In the genomic region with DNA sequence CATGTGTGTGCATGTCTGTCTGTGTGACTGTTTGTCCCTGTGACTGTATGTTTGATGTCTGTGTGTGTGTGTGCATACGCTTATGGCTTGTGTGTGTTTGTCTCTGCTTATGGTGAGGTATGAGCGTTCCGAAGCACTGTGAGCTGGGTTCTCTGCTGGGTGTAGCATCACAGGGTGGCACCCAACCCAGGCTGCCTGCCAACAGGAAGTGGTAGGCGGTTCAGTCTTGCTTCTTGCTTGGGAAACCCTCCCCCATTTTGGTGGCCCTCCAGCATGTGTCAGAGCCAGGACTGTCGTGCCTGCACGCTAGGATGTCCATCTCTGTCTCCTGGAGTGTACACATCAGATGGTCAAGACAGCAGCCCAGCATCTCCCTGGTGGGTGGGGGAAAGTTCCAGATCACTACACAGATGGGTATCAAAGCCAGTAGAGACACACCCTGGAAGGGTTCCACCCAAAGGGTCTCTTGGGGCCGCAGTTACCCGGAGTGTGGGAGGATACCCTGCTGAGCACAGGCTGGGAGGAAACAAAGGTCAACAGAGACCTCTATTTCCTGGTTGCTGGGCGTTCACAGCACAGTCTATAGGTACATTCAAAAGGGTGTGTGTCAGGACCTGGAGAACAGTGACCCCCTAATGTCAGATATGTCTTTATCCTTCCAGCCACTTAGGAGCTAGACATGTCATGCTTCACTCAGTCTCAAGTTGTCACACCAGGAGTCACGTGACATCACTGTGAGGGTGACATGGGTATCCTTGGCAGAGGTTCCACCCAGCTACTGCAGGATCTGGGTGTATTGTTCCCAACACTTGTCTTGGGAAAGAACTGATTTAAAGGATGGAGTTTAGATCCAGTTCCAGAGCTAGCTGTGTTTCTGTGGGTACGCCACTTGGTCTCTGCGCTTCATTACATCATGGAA, we compare ENCODE assay signal across 8 mouse cellular contexts. TPM values are rescaled to one million over a fixed set of nuclear protein-coding genes. Genes with fewer than 3 reads are reported as not detected.
A peak's percentile ranks its signal among the peaks of the same experiment; 100 is the strongest.
DNase-seq lines count a peak whose midpoint lies in the region; ATAC-seq and TF ChIP-seq lines count a peak whose summit lies in the region.

No protein-coding gene starts in this region.

- no peak overlapping the region for H3K4me2 ChIP-seq in kidney, embryonic 15.5 days

- peak in 1 of 2 experiments; percentile 43; a peak in 2 of 4 replicates for TF ChIP-seq POLR2A in MEL (IDR thresholded peaks at IDR 0.05; ENCODE audit: control insufficient read depth in 1 of 2, insufficient read depth in 1 of 2, low read depth in 1 of 2, low read length in 2 of 2, poor library complexity in 1 of 2)

- peaks cover 30% of the 10 kb centered on the region for H3K4me1 ChIP-seq in kidney, embryonic 15.5 days
- peaks cover 18 to 50% of the 10 kb centered on the region in 2 experiments for H3K4me1 ChIP-seq in MEL (ENCODE audit: control insufficient read depth in 1 of 2, insufficient read depth in 2 of 2, low read length in 2 of 2)

- H3K36me3 ChIP-seq in kidney, embryonic 15.5 days = peaks cover 32% of the 10 kb centered on the region
- peaks cover 0 to 28% of the 10 kb centered on the region in 2 experiments; a peak in 2 of 4 replicates for H3K36me3 ChIP-seq in MEL (ENCODE audit: control insufficient read depth in 1 of 2, insufficient read depth in 2 of 2, low read length in 2 of 2)

- TF ChIP-seq RAD21 in MEL (IDR thresholded peaks at IDR 0.05; ENCODE audit: low read depth, low read length) = no peak

- TF ChIP-seq EP300 in MEL (IDR thresholded peaks at IDR 0.05; ENCODE audit: low read depth in 1 of 2, low read length in 2 of 2) = peak; percentile 46 to 48; a peak in 2 of 4 replicates

- no peaks in the 10 kb centered on the region for H3K9me3 ChIP-seq in kidney, embryonic 15.5 days (replicated peaks)
- H3K9me3 ChIP-seq in MEL (replicated peaks; ENCODE audit: insufficient read depth, low read length) = no peaks in the 10 kb centered on the region

- no peak for ATAC-seq in kidney, embryonic 15.5 days (replicated peaks; ENCODE audit: low FRiP score)

- intact Hi-C loops in left cerebral cortex, postnatal 36 days (cut with DNase I) = no loop called here

- TF ChIP-seq CTCF in MEL (IDR thresholded peaks at IDR 0.05 in 2 of 3, conservative IDR thresholded peaks at IDR 0.05 in 1 of 3; ENCODE audit: control insufficient read depth in 1 of 3, insufficient read depth in 1 of 3, low read depth in 2 of 3, low read length in 3 of 3, poor library complexity in 1 of 3, severe bottlenecking in 1 of 3) = no peak

- no peak overlapping the region for H3K27ac ChIP-seq in kidney, embryonic 15.5 days
- peak overlapping the region; percentile 89 for H3K27ac ChIP-seq in MEL (ENCODE audit: control insufficient read depth, low read depth, low read length)

- no peak overlapping the region for H3K4me3 ChIP-seq in kidney, embryonic 15.5 days (replicated peaks)
- H3K4me3 ChIP-seq in MEL (ENCODE audit: control insufficient read depth in 1 of 2, insufficient read depth in 1 of 2, low read depth in 2 of 2, low read length in 2 of 2) = peak overlapping the region; percentile 25 to 52

- 69% methylated on average over 12 of the region's 12 CpGs for WGBS in kidney, embryonic 15.5 days

- no peaks in the 10 kb centered on the region for H3K27me3 ChIP-seq in kidney, embryonic 15.5 days
- no peaks in the 10 kb centered on the region for H3K27me3 ChIP-seq in MEL (ENCODE audit: control insufficient read depth in 1 of 2, insufficient read depth in 2 of 2, low read length in 2 of 2)

- H3K9ac ChIP-seq in kidney, embryonic 15.5 days = no peak overlapping the region
- peak overlapping the region; percentile 29 for H3K9ac ChIP-seq in MEL (ENCODE audit: control insufficient read depth, low read depth, low read length, poor library complexity, severe bottlenecking)

- DNase-seq in kidney, adult 11 months = peak; percentile 59
- DNase-seq in MEL (ENCODE audit: low read depth, low spot score) = peak; percentile 88
- DNase-seq in frontal cortex, postnatal 10 days (ENCODE audit: low spot score in 2 of 2) = peak; percentile 69 to 86
- DNase-seq in induced T-regulatory cell, adult 2 months (ENCODE audit: low read depth) = peak; percentile 90
- DNase-seq in left cerebral cortex, postnatal 36 days (ENCODE audit: low spot score in 2 of 2) = peak; percentile 89
- peak; percentile 56 for DNase-seq in right cerebral cortex, postnatal 4 days
- no peak for DNase-seq in Muller cell, postnatal 12 days (ENCODE audit: inconsistent ontology term)

- H3K79me2 ChIP-seq in MEL (ENCODE audit: control insufficient read depth, insufficient read depth, low read length, poor library complexity) = no peaks in the 10 kb centered on the region

TF ChIP-seq in MEL, 35 proteins besides CTCF, POLR2A, EP300 and RAD21:
- peak; percentile 50; the same call in 1 of the 2 replicates for TF ChIP-seq RCOR1 (IDR thresholded peaks at IDR 0.05; ENCODE audit: low read depth, low read length)
- peak; percentile 33; the same call in 1 of the 2 replicates for TF ChIP-seq ELF1 (IDR thresholded peaks at IDR 0.05; ENCODE audit: low read depth, low read length)
- TF ChIP-seq MYC (IDR thresholded peaks at IDR 0.05; ENCODE audit: low read depth, low read length) = peak; percentile 31; the same call in 1 of the 2 replicates
- peak; percentile 2; the same call in 1 of the 2 replicates for TF ChIP-seq TBP (IDR thresholded peaks at IDR 0.05; ENCODE audit: low read depth, low read length)
- no peak for TF ChIP-seq JUND (IDR thresholded peaks at IDR 0.05; ENCODE audit: low read depth, low read length)
- TF ChIP-seq MAX (IDR thresholded peaks at IDR 0.05; ENCODE audit: low read length) = peak; percentile 34
- TF ChIP-seq USF2 (IDR thresholded peaks at IDR 0.05; ENCODE audit: borderline replicate concordance in 1 of 2, insufficient read depth in 1 of 2, low read depth in 1 of 2, low read length in 2 of 2) = peak in 1 of 2 experiments; percentile 33; a peak in 1 of 4 replicates
- TF ChIP-seq GABPA (IDR thresholded peaks at IDR 0.05; ENCODE audit: low read depth, low read length) = no peak
- TF ChIP-seq NRF1 (IDR thresholded peaks at IDR 0.05; ENCODE audit: insufficient read depth, low read depth, low read length, poor library complexity, severe bottlenecking) = no peak
- TF ChIP-seq SIN3A (IDR thresholded peaks at IDR 0.05; ENCODE audit: low read length) = 0 out of 2 replicates have a peak, but pooled peaks have one; percentile 26
- TF ChIP-seq POLR2AphosphoS2 (IDR thresholded peaks at IDR 0.05; ENCODE audit: low read length) = peak; percentile 46; the same call in 1 of the 2 replicates
- TF ChIP-seq CHD1 (IDR thresholded peaks at IDR 0.05; ENCODE audit: low read depth, low read length) = peak; percentile 54; the same call in 1 of the 2 replicates
- no peak; the same call in 1 of the 2 replicates for TF ChIP-seq CHD2 (IDR thresholded peaks at IDR 0.05; ENCODE audit: low read length)
- TF ChIP-seq BHLHE40 (IDR thresholded peaks at IDR 0.05; ENCODE audit: borderline replicate concordance, low read depth, low read length) = peak; percentile 55; the same call in 1 of the 2 replicates
- peak; percentile 86 for TF ChIP-seq USF1 (IDR thresholded peaks at IDR 0.05; ENCODE audit: low read depth, low read length)
- TF ChIP-seq SMC3 (IDR thresholded peaks at IDR 0.05; ENCODE audit: low read depth, low read length) = no peak
- TF ChIP-seq ETS1 (IDR thresholded peaks at IDR 0.05; ENCODE audit: low read depth, low read length) = peak; percentile 69
- 0 out of 2 replicates have a peak, but pooled peaks have one; percentile 37 for TF ChIP-seq NELFE (IDR thresholded peaks at IDR 0.05; ENCODE audit: low read depth, low read length)
- peak; percentile 47; the same call in 1 of the 2 replicates for TF ChIP-seq MXI1 (IDR thresholded peaks at IDR 0.05; ENCODE audit: low read depth, low read length)
- peak; percentile 42; the same call in 1 of the 2 replicates for TF ChIP-seq TCF12 (IDR thresholded peaks at IDR 0.05; ENCODE audit: low read depth, low read length)

RNA-seq across cellular contexts. Expression of a gene that starts 13.1 kb away (rescaled TPM):
- 31.5 and 33.1 TPM in 2 replicates for polyA plus RNA-seq in kidney, embryonic 15.5 days (2015; fragmentation: Nextera tagmentation; extraction: Ambion mirVana)
- 3.4 and 3.9 TPM in 2 replicates for total RNA-seq in MEL (2012; rRNA removed)
- 1 to 10 TPM in 1 of 2 experiments, not detected in 1; 5.4 TPM for polyA plus RNA-seq in MEL (2012; ENCODE audit: insufficient read depth in 1 of 2, insufficient read length in 2 of 2, low read depth in 1 of 2, low replicate concordance in 2 of 2, missing spikeins in 1 of 2)
- 10 to 100 TPM; 65.2 to 69.9 TPM for total RNA-seq in left cerebral cortex, postnatal 36 days (2021)

Comparison
In these comparisons a context has a peak if more than half of its experiments do, and no peak if none do; other contexts are left out.
1. RNA of a gene that starts 13.1 kb away (total RNA-seq): 65.2 to 69.9 TPM in left cerebral cortex, postnatal 36 days; 3.4 to 3.9 TPM in MEL; every median in the first group is over 10 times any median in the second.